Comparison of ENCODE assay signal across 25 mouse cellular contexts in the genomic region with DNA sequence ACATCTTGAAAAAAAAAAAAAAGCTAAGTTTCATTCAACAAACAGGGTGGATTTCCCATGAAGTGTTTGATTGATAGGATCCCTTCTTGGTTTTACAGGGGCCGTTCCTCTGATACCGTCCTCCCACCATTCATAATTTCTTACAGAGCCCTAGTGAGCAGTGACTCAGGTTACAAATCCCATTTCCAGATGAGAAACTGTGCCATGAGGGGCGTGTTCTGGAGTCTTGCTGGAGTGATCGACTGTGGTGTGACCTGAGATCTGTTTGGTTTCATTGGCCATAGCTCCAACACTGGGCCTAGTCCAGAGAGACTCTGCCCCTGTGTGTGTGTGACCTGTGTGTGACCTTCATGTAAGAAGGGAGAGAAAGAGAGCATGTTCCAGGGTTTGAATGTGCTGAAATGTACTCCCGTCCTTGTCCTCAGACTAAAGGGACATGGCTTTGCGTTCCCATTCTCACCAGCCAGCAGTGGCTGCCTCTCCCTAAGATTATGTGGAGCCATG.
DNase-seq lines count a peak whose midpoint lies in the region; ATAC-seq lines count a peak whose summit lies in the region.
"Had no signal": no experiment of that assay in that cellular context is flagged by ENCODE, and none has a peak within 500 bp of the region (broad histone marks: within the 10 kb centered on the region; RNA-seq: fewer than 3 reads in every experiment).

No protein-coding gene starts in this region.

- no peaks in the 10 kb centered on the region for H3K36me3 ChIP-seq in kidney, embryonic 14.5 days (ENCODE audit: control insufficient read depth, insufficient read depth, low read length)
- no peaks in the 10 kb centered on the region for H3K36me3 ChIP-seq in embryonic facial prominence, embryonic 11.5 days (replicated peaks; ENCODE audit: control insufficient read depth, insufficient read depth, low read depth, low read length)
- no peaks in the 10 kb centered on the region for H3K36me3 ChIP-seq in limb, embryonic 13.5 days
- no peaks in the 10 kb centered on the region for H3K36me3 ChIP-seq in midbrain, embryonic 15.5 days (replicated peaks)
- H3K36me3 ChIP-seq: embryonic facial prominence, embryonic 15.5 days; G1E; heart, embryonic 10.5 days; hindbrain, embryonic 15.5 days; intestine, embryonic 15.5 days; kidney, embryonic 15.5 days; liver, embryonic 13.5 days had no signal

- DNase-seq in kidney, postnatal 14 days, result no peak
- DNase-seq in embryo, embryonic 11 days, result peak; percentile 49
- DNase-seq in embryonic facial prominence, embryonic 11.5 days (ENCODE audit: low spot score), result peak; percentile 72
- DNase-seq: B cell, adult 2 months; cerebellum, adult 8-10 months; cerebellum, postnatal 36 days; heart, postnatal 4 days; liver, embryonic 13.5 days; lung, embryonic 14.5 days; right cerebral cortex, postnatal 14 days; thymus, adult 2 months; thymus, postnatal 4 days had no signal

- no peaks in the 10 kb centered on the region for H3K27me3 ChIP-seq in kidney, embryonic 14.5 days (ENCODE audit: control insufficient read depth, insufficient read depth, low read length)
- H3K27me3 ChIP-seq in embryonic facial prominence, embryonic 11.5 days (ENCODE audit: control insufficient read depth, insufficient read depth, low read length), result no peaks in the 10 kb centered on the region
- H3K27me3 ChIP-seq in limb, embryonic 13.5 days, result peaks cover 4% of the 10 kb centered on the region; the same call in 1 of the 2 replicates
- H3K27me3 ChIP-seq in midbrain, embryonic 15.5 days (replicated peaks), result no peaks in the 10 kb centered on the region
- H3K27me3 ChIP-seq: embryonic facial prominence, embryonic 15.5 days; hindbrain, embryonic 15.5 days; intestine, embryonic 15.5 days; kidney, embryonic 15.5 days; liver, embryonic 13.5 days; Patski had no signal

- 0 out of 2 replicates have a peak, but pooled peaks have one; percentile 39 for ATAC-seq in kidney, embryonic 14.5 days (ENCODE audit: low FRiP score, low TSS enrichment)
- 0 out of 2 replicates have a peak, but pooled peaks have one; percentile 48 for ATAC-seq in embryonic facial prominence, embryonic 11.5 days (replicated peaks; ENCODE audit: insufficient number of reproducible peaks, low FRiP score, low TSS enrichment, low read depth)
- ATAC-seq in limb, embryonic 13.5 days (ENCODE audit: low FRiP score, low read depth), result peak; percentile 82
- ATAC-seq in midbrain, embryonic 15.5 days (replicated peaks), result no peak
- ATAC-seq in megakaryocyte-erythroid progenitor cell, adult 5-6 weeks (replicated peaks; ENCODE audit: low FRiP score, low TSS enrichment, poor library complexity, severe bottlenecking), result no peak
- ATAC-seq: forebrain, embryonic 14.5 days; intestine, embryonic 15.5 days; Patski had no signal

- WGBS in kidney, embryonic 14.5 days, result 45% methylated on average over 6 of the region's 6 CpGs
- WGBS in embryonic facial prominence, embryonic 11.5 days, result 36% methylated on average over 6 of the region's 6 CpGs
- 26% methylated on average over 6 of the region's 6 CpGs for WGBS in limb, embryonic 13.5 days
- 72% methylated on average over 6 of the region's 6 CpGs for WGBS in midbrain, embryonic 15.5 days

- H3K27ac ChIP-seq in kidney, embryonic 14.5 days (ENCODE audit: low read depth, low read length), result no peak overlapping the region
- no peak overlapping the region for H3K27ac ChIP-seq in embryonic facial prominence, embryonic 11.5 days (replicated peaks; ENCODE audit: low read depth, low read length)
- H3K27ac ChIP-seq in limb, embryonic 13.5 days, result no peak overlapping the region
- no peak overlapping the region for H3K27ac ChIP-seq in midbrain, embryonic 15.5 days
- H3K27ac ChIP-seq: embryonic facial prominence, embryonic 15.5 days; hindbrain, embryonic 15.5 days; intestine, embryonic 15.5 days; kidney, embryonic 15.5 days; liver, embryonic 13.5 days; stomach, postnatal 0 days had no signal

- H3K4me2 ChIP-seq in kidney, embryonic 14.5 days (replicated peaks; ENCODE audit: low read depth, low read length), result no peak overlapping the region
- H3K4me2 ChIP-seq in embryonic facial prominence, embryonic 11.5 days (ENCODE audit: low read depth, low read length), result no peak overlapping the region
- H3K4me2 ChIP-seq in limb, embryonic 13.5 days (replicated peaks), result no peak overlapping the region
- no peak overlapping the region for H3K4me2 ChIP-seq in midbrain, embryonic 15.5 days
- H3K4me2 ChIP-seq: embryonic facial prominence, embryonic 15.5 days; hindbrain, embryonic 15.5 days; intestine, embryonic 15.5 days; kidney, embryonic 15.5 days; liver, embryonic 13.5 days; lung, embryonic 14.5 days had no signal

- no peak overlapping the region for H3K4me3 ChIP-seq in kidney, embryonic 14.5 days (ENCODE audit: low read length)
- no peak overlapping the region for H3K4me3 ChIP-seq in embryonic facial prominence, embryonic 11.5 days (ENCODE audit: low read depth, low read length)
- no peak overlapping the region for H3K4me3 ChIP-seq in limb, embryonic 13.5 days
- H3K4me3 ChIP-seq in midbrain, embryonic 15.5 days, result no peak overlapping the region
- H3K4me3 ChIP-seq: embryonic facial prominence, embryonic 15.5 days; heart, embryonic 10.5 days; hindbrain, embryonic 15.5 days; intestine, embryonic 15.5 days; kidney, embryonic 15.5 days; liver, embryonic 13.5 days had no signal

- no peak overlapping the region for H3K9ac ChIP-seq in kidney, embryonic 14.5 days (ENCODE audit: low read depth, low read length)
- no peak overlapping the region for H3K9ac ChIP-seq in embryonic facial prominence, embryonic 11.5 days (replicated peaks; ENCODE audit: low read length)
- H3K9ac ChIP-seq in limb, embryonic 13.5 days, result no peak overlapping the region
- H3K9ac ChIP-seq in midbrain, embryonic 15.5 days, result no peak overlapping the region
- H3K9ac ChIP-seq: embryonic facial prominence, embryonic 15.5 days; hindbrain, embryonic 15.5 days; intestine, embryonic 15.5 days; kidney, embryonic 15.5 days; liver, embryonic 13.5 days; lung, embryonic 14.5 days had no signal

- no peaks in the 10 kb centered on the region for H3K9me3 ChIP-seq in kidney, embryonic 14.5 days (ENCODE audit: control insufficient read depth, low read length)
- H3K9me3 ChIP-seq in embryonic facial prominence, embryonic 11.5 days (replicated peaks; ENCODE audit: control insufficient read depth, low read length), result no peaks in the 10 kb centered on the region
- H3K9me3 ChIP-seq in limb, embryonic 13.5 days, result no peaks in the 10 kb centered on the region; the same call in 1 of the 2 replicates
- no peaks in the 10 kb centered on the region for H3K9me3 ChIP-seq in midbrain, embryonic 15.5 days
- H3K9me3 ChIP-seq: embryonic facial prominence, embryonic 15.5 days; heart, embryonic 10.5 days; hindbrain, embryonic 15.5 days; intestine, embryonic 15.5 days; kidney, embryonic 15.5 days; liver, embryonic 13.5 days had no signal

- no peaks in the 10 kb centered on the region for H3K4me1 ChIP-seq in kidney, embryonic 14.5 days (ENCODE audit: control insufficient read depth, insufficient read depth, low read length)
- no peaks in the 10 kb centered on the region for H3K4me1 ChIP-seq in embryonic facial prominence, embryonic 11.5 days (ENCODE audit: control insufficient read depth, insufficient read depth, low read length)
- H3K4me1 ChIP-seq in limb, embryonic 13.5 days, result peaks cover 19% of the 10 kb centered on the region
- no peaks in the 10 kb centered on the region for H3K4me1 ChIP-seq in midbrain, embryonic 15.5 days
- H3K4me1 ChIP-seq: embryonic facial prominence, embryonic 15.5 days; hindbrain, embryonic 15.5 days; intestine, embryonic 15.5 days; kidney, embryonic 15.5 days; liver, embryonic 13.5 days had no signal

Comparison
In these comparisons a context has a peak if more than half of its experiments do, and no peak if none do; other contexts are left out.
1. ATAC-seq: peak in kidney, embryonic 14.5 days (single experiment), embryonic facial prominence, embryonic 11.5 days (single experiment) and limb, embryonic 13.5 days (single experiment); none in midbrain, embryonic 15.5 days (single experiment) and megakaryocyte-erythroid progenitor cell, adult 5-6 weeks (single experiment).